Mouse (Mus musculus) embryonic fibroblast, embryonic 13.5 days (primary cell): ENCODE measurements around the gene Mas1.

ENCODE experiments used
- CTCF ChIP-seq: IDR thresholded peaks from 2 replicates; pipeline ENCODE4 v1.5.1; 2011; ENCODE audit warnings: mild to moderate bottlenecking, control low read depth, low read length, moderate library complexity, borderline replicate concordance; ENCODE audit not compliant: insufficient read depth
- POLR2A ChIP-seq: IDR thresholded peaks from 2 replicates; pipeline ENCODE4 v1.6.1; 2011; ENCODE audit warnings: low read depth, mild to moderate bottlenecking, control low read depth, low read length, moderate library complexity

- no peak for TF ChIP-seq POLR2A
- TF ChIP-seq CTCF: no peak
Measured at GRCm38 (mm10) chr17:12897674-12898073, 29.7 kb upstream of the Mas1 start.
